Mouse (Mus musculus): ENCODE data around the gene Glyat. TPM values are rescaled to one million over a fixed set of nuclear protein-coding genes. Genes with fewer than 3 reads are reported as not detected.

The Glyat gene
- total RNA-seq, 2 experiments from 2014 or later = 1.7 to 6.2 TPM

GRCm38 (mm10) chr19:12677812-12678211, 44.7 kb downstream of the Glyat start, which contains the start of gene Olfr1443:
TSS of gene Olfr1443 (plus strand) at chr19:12678112.
- no peak for DNase-seq (ENCODE audit: low spot score in 2 of 2)

DNA sequence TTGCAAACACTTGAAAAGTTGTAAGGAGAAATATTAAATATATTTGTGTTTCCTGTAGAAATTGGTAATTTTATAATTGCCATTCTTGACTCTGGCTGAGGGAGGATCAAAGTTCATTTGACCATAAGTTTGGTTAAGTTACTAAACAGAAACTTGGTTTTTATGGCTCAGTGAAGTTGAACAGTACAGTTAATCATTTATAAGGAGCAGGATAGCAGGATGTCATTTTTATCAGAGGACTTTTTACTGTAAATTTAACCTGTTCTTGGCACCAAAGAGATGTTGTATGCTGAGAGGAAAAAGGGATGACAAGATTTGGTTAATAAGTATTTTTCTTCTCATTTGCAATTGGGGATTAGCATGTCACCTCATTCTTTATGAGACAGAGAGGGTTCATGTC, 51.5 kb downstream of the Glyat start:
- DNase-seq (ENCODE audit: low spot score in 2 of 2) = no peak

DNA sequence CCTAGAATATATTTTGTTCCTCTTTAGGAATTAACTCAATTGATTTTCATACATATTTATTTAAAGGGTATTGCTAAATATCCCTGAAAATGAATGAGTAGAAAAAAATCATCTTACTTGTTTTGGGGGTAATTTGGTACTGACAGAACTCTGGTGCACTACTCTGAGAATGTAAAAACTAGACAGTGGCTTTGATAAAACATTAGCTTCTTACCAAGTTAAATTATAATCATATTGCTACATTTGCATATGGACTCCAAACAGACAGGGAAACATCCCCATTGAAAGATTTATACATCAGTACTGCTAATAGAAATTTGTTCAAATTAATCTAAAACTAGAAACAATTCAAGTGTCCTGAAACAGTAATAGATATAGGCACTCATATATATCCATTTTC, 52.1 kb downstream of the Glyat start:
- no peak for DNase-seq (ENCODE audit: low spot score in 2 of 2)

- no peak for DNase-seq (ENCODE audit: low spot score in 2 of 2)
Observed at GRCm38 (mm10) chr19:12695590-12695989, 62.5 kb downstream of the Glyat start, which contains the start of gene Keg1. TSS of gene Keg1 (plus strand) at chr19:12695786.

DNA sequence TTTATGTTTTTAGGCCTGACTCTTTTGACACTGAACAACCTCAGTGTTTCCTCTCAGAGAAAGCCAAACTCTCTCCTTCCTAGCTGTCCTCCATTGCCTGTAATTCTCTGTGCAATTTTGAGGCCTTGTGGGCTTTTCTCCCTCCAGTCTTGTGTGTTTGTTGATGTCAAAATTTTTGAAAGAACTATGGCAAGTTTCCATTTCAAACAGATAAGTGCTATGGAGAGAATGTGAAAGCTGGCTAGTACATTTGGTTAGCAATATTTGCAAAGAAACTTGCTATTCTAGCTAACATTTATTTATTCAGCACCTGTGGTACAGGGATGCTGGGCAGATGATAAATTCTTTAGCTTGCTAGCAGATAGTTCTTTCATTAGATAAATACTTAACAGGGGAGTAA, 63.1 kb downstream of the Glyat start:
- DNase-seq (ENCODE audit: low spot score in 2 of 2) = no peak

Other genes starting within 250 kb of the Glyat start
- not detected for gene Olfr1440, start 246.0 kb upstream of the Glyat start, total RNA-seq (2021)
- gene Olfr1441, start 215.9 kb upstream of the Glyat start, total RNA-seq (2021) = not detected
- not detected for gene Pfpl, start 205.4 kb upstream of the Glyat start, total RNA-seq (2021)
- 10 to 100 TPM; 22.3 to 23.5 TPM for gene Mpeg1, start 172.5 kb upstream of the Glyat start, total RNA-seq (2021)
- 10 to 100 TPM; 32.1 to 33.4 TPM for gene Dtx4, start 131.9 kb upstream of the Glyat start, total RNA-seq (2021)
- 10 to 100 TPM; 13.3 to 16.9 TPM for gene Fam111a, start 87.6 kb upstream of the Glyat start, total RNA-seq (2021)
- gene Gm4952, start 33.3 kb upstream of the Glyat start, total RNA-seq (2021) = 10 to 100 TPM in 1 of 2 experiments, under 1 TPM in 1; 0.31 to 14.1 TPM
- gene Olfr1442, start 37.1 kb downstream of the Glyat start, total RNA-seq (2021) = not detected
- not detected for gene Olfr1443, start 44.8 kb downstream of the Glyat start, total RNA-seq (2021)
- 10 to 100 TPM in 1 of 2 experiments, 1 to 10 TPM in 1; 2.1 to 11.5 TPM for gene Keg1, start 62.5 kb downstream of the Glyat start, total RNA-seq (2021)
- 1 to 10 TPM; 4.4 to 4.5 TPM for gene Cntf, start 132.3 kb downstream of the Glyat start, total RNA-seq (2021)
- gene Zfp91, start 162.8 kb downstream of the Glyat start, total RNA-seq (2021) = 10 to 100 TPM; 88.5 to 90.4 TPM
- 1 to 10 TPM; 1.7 to 2.1 TPM for gene Lpxn, start 162.9 kb downstream of the Glyat start, total RNA-seq (2021)
- gene Gm5244, start 213.4 kb downstream of the Glyat start, total RNA-seq (2021) = not detected
- gene Olfr1444, start 224.0 kb downstream of the Glyat start, total RNA-seq (2021) = not detected